Mouse (Mus musculus): ENCODE measurements around the gene Rabl6.

DNA sequence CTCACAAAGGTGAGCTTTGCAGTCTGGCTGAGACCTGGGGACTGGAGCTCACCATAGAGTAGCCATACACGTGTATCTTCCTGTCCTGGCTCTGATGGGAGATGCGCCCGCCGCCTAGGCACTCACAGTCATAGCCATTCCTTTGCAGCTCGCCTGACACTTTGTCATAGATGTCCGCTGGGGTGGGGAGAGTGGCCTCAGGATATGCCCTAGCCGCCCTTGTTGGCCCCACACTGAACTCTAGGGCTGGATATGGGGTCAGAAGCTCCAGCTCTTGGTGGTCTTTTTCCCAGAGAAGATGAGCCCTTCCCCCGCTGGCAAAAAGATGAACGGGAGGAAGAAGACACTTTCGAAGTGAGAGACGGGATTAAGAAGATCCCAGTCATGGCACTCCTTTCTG, 34.2 kb downstream of the Rabl6 start:
- TF ChIP-seq EP300 (IDR thresholded peaks at IDR 0.05; ENCODE audit: low read depth): no peak
- no peak for TF ChIP-seq CTCF (IDR thresholded peaks at IDR 0.05; ENCODE audit: low read depth)

Data from liver, postnatal 0 days (tissue).